Mouse (Mus musculus): ENCODE results near the gene Slc46a2.

The Slc46a2 gene

GRCm38 (mm10) chr4:59873830-59874229 is 41.0 kb downstream of the Slc46a2 start:
- H3K9me3 ChIP-seq (ENCODE audit: low read length): no peaks in the 10 kb centered on the region
- TF ChIP-seq CTCF (conservative IDR thresholded peaks at IDR 0.05; ENCODE audit: low read length) (0 out of 2 replicates have a peak, but pooled peaks have one; percentile 9), NANOG (IDR thresholded peaks at IDR 0.05; ENCODE audit: borderline replicate concordance, low read length) (no peak), POU5F1 (IDR thresholded peaks at IDR 0.05; ENCODE audit: borderline replicate concordance, low read length) (no peak)
- H3K27me3 ChIP-seq (ENCODE audit: insufficient read depth, low read length): no peaks in the 10 kb centered on the region
- H3K36me3 ChIP-seq (ENCODE audit: insufficient read depth, low read length): peaks cover 24% of the 10 kb centered on the region
- H3K4me3 ChIP-seq (replicated peaks; ENCODE audit: low read length): no peak overlapping the region
- H3K4me1 ChIP-seq (replicated peaks; ENCODE audit: low read depth, low read length): peaks cover 35% of the 10 kb centered on the region

- Histone ChIP-seq H3K4me1 (replicated peaks; ENCODE audit: low read depth, low read length) (peaks cover 30% of the 10 kb centered on the region), H3K27me3 (ENCODE audit: insufficient read depth, low read length) (no peaks in the 10 kb centered on the region), H3K36me3 (ENCODE audit: insufficient read depth, low read length) (peaks cover 28% of the 10 kb centered on the region), H3K4me3 (replicated peaks; ENCODE audit: low read length) (no peak overlapping the region), H3K9me3 (ENCODE audit: low read length) (no peaks in the 10 kb centered on the region)
- TF ChIP-seq POU5F1 (IDR thresholded peaks at IDR 0.05; ENCODE audit: borderline replicate concordance, low read length) (no peak), NANOG (IDR thresholded peaks at IDR 0.05; ENCODE audit: borderline replicate concordance, low read length) (no peak), CTCF (conservative IDR thresholded peaks at IDR 0.05; ENCODE audit: low read length) (no peak)
Observed at GRCm38 (mm10) chr4:59873240-59873639, 41.6 kb downstream of the Slc46a2 start.

- Histone ChIP-seq H3K9me3 (ENCODE audit: low read length) (no peaks in the 10 kb centered on the region), H3K27me3 (ENCODE audit: insufficient read depth, low read length) (no peaks in the 10 kb centered on the region), H3K4me1 (replicated peaks; ENCODE audit: low read depth, low read length) (peaks cover 32% of the 10 kb centered on the region), H3K36me3 (ENCODE audit: insufficient read depth, low read length) (peaks cover 27% of the 10 kb centered on the region), H3K4me3 (replicated peaks; ENCODE audit: low read length) (no peak overlapping the region)
- TF ChIP-seq CTCF (conservative IDR thresholded peaks at IDR 0.05; ENCODE audit: low read length): peak; percentile 78
- TF ChIP-seq NANOG (IDR thresholded peaks at IDR 0.05; ENCODE audit: borderline replicate concordance, low read length): no peak
- TF ChIP-seq POU5F1 (IDR thresholded peaks at IDR 0.05; ENCODE audit: borderline replicate concordance, low read length): no peak
Observed at GRCm38 (mm10) chr4:59870859-59871591, 43.8 kb downstream of the Slc46a2 start.

GRCm38 (mm10) chr4:59870433-59870832 is 44.4 kb downstream of the Slc46a2 start:
- H3K4me1 ChIP-seq (replicated peaks; ENCODE audit: low read depth, low read length): peaks cover 32% of the 10 kb centered on the region
- TF ChIP-seq CTCF (conservative IDR thresholded peaks at IDR 0.05; ENCODE audit: low read length) (no peak), POU5F1 (IDR thresholded peaks at IDR 0.05; ENCODE audit: borderline replicate concordance, low read length) (no peak), NANOG (IDR thresholded peaks at IDR 0.05; ENCODE audit: borderline replicate concordance, low read length) (no peak)
- no peaks in the 10 kb centered on the region for H3K9me3 ChIP-seq (ENCODE audit: low read length)
- peaks cover 27% of the 10 kb centered on the region for H3K36me3 ChIP-seq (ENCODE audit: insufficient read depth, low read length)
- H3K27me3 ChIP-seq (ENCODE audit: insufficient read depth, low read length): no peaks in the 10 kb centered on the region
- H3K4me3 ChIP-seq (replicated peaks; ENCODE audit: low read length): no peak overlapping the region

- no peak overlapping the region for H3K4me3 ChIP-seq (replicated peaks; ENCODE audit: low read length)
- H3K27me3 ChIP-seq (ENCODE audit: insufficient read depth, low read length): no peaks in the 10 kb centered on the region
- no peaks in the 10 kb centered on the region for H3K9me3 ChIP-seq (ENCODE audit: low read length)
- peaks cover 31% of the 10 kb centered on the region for H3K4me1 ChIP-seq (replicated peaks; ENCODE audit: low read depth, low read length)
- H3K36me3 ChIP-seq (ENCODE audit: insufficient read depth, low read length): peaks cover 27% of the 10 kb centered on the region
- TF ChIP-seq NANOG (IDR thresholded peaks at IDR 0.05; ENCODE audit: borderline replicate concordance, low read length) (no peak), POU5F1 (IDR thresholded peaks at IDR 0.05; ENCODE audit: borderline replicate concordance, low read length) (no peak), CTCF (conservative IDR thresholded peaks at IDR 0.05; ENCODE audit: low read length) (no peak)
Observed at GRCm38 (mm10) chr4:59869488-59870057, 45.3 kb downstream of the Slc46a2 start.

GRCm38 (mm10) chr4:59868086-59868485 is 46.8 kb downstream of the Slc46a2 start:
- Histone ChIP-seq H3K4me3 (replicated peaks; ENCODE audit: low read length) (no peak overlapping the region), H3K4me1 (replicated peaks; ENCODE audit: low read depth, low read length) (peaks cover 29% of the 10 kb centered on the region), H3K27me3 (ENCODE audit: insufficient read depth, low read length) (no peaks in the 10 kb centered on the region), H3K9me3 (ENCODE audit: low read length) (no peaks in the 10 kb centered on the region), H3K36me3 (ENCODE audit: insufficient read depth, low read length) (peaks cover 27% of the 10 kb centered on the region)
- TF ChIP-seq CTCF (conservative IDR thresholded peaks at IDR 0.05; ENCODE audit: low read length) (no peak), NANOG (IDR thresholded peaks at IDR 0.05; ENCODE audit: borderline replicate concordance, low read length) (no peak), POU5F1 (IDR thresholded peaks at IDR 0.05; ENCODE audit: borderline replicate concordance, low read length) (no peak)

- Histone ChIP-seq H3K36me3 (ENCODE audit: insufficient read depth, low read length) (peaks cover 9% of the 10 kb centered on the region), H3K9me3 (ENCODE audit: low read length) (no peaks in the 10 kb centered on the region), H3K4me3 (replicated peaks; ENCODE audit: low read length) (no peak overlapping the region), H3K4me1 (replicated peaks; ENCODE audit: low read depth, low read length) (peaks cover 57% of the 10 kb centered on the region), H3K27me3 (ENCODE audit: insufficient read depth, low read length) (no peaks in the 10 kb centered on the region)
- TF ChIP-seq CTCF (conservative IDR thresholded peaks at IDR 0.05; ENCODE audit: low read length) (no peak), NANOG (IDR thresholded peaks at IDR 0.05; ENCODE audit: borderline replicate concordance, low read length) (no peak), POU5F1 (IDR thresholded peaks at IDR 0.05; ENCODE audit: borderline replicate concordance, low read length) (no peak)
Observed at GRCm38 (mm10) chr4:59863869-59864268, 51.0 kb downstream of the Slc46a2 start.

- Histone ChIP-seq H3K9me3 (ENCODE audit: low read length) (no peaks in the 10 kb centered on the region), H3K4me3 (replicated peaks; ENCODE audit: low read length) (no peak overlapping the region), H3K27me3 (ENCODE audit: insufficient read depth, low read length) (no peaks in the 10 kb centered on the region), H3K36me3 (ENCODE audit: insufficient read depth, low read length) (peaks cover 10% of the 10 kb centered on the region), H3K4me1 (replicated peaks; ENCODE audit: low read depth, low read length) (peaks cover 55% of the 10 kb centered on the region)
- no peak for TF ChIP-seq CTCF (conservative IDR thresholded peaks at IDR 0.05; ENCODE audit: low read length)
- TF ChIP-seq POU5F1 (IDR thresholded peaks at IDR 0.05; ENCODE audit: borderline replicate concordance, low read length): no peak
- no peak for TF ChIP-seq NANOG (IDR thresholded peaks at IDR 0.05; ENCODE audit: borderline replicate concordance, low read length)
Observed at GRCm38 (mm10) chr4:59862335-59862734, 52.5 kb downstream of the Slc46a2 start.
